Mouse (Mus musculus): ENCODE data around the gene Topors.

Topors gene

DNA sequence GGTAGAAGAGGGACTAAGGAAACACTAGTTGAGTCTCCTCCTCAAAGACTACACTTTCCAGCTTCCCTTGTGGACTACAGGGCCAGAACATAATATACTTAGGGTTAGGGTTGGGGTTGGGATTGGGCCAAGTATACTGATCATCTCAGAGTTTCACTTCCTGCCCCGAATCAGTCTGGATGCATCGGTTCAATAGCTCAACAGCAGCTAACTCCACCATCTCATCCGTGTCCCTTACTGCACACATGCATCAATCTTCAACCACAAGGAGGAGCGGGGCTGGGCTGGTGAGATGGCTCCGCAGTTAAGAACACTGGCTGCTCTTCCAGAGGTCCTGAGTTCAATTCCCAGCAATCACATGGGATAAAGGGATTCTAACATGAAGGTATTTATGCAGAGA is 18.7 kb downstream of the Topors start:
- DNase-seq (ENCODE audit: low read depth, low spot score), result no peak

GRCm38 (mm10) chr4:40244035-40244434 is 25.6 kb downstream of the Topors start:
- DNase-seq (ENCODE audit: low read depth, low spot score), result no peak

- DNase-seq (ENCODE audit: low read depth, low spot score), result no peak
These were observed 26.6 kb downstream of the Topors start for GRCm38 (mm10) chr4:40243006-40243405.

GRCm38 (mm10) chr4:40241928-40242327 is 27.7 kb downstream of the Topors start:
- DNase-seq (ENCODE audit: low read depth, low spot score), result no peak

DNA sequence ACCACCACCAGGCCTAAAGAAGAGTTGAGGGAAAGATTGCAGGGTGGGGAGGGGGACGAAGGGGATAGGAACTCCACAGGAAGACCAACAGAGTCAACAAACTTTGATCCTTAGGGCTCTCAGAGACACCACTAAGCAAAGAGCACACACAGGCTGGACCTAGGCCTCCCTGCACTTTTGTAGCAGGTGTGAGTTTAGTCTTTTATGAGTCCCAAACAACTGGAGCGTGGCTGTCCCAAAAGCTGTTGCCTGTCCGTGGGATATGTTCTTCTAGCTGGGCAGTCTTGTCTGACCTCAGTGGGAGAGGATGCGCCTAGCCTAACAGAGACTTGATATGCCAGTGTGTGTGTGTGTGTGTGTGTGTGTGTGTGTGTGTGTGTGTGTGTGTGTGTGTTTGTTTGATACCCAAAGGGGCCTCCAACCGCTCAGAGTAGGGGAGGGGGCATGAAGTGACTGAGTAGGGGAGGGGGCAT is 29.3 kb downstream of the Topors start:
- no peak for DNase-seq (ENCODE audit: low read depth, low spot score)

DNA sequence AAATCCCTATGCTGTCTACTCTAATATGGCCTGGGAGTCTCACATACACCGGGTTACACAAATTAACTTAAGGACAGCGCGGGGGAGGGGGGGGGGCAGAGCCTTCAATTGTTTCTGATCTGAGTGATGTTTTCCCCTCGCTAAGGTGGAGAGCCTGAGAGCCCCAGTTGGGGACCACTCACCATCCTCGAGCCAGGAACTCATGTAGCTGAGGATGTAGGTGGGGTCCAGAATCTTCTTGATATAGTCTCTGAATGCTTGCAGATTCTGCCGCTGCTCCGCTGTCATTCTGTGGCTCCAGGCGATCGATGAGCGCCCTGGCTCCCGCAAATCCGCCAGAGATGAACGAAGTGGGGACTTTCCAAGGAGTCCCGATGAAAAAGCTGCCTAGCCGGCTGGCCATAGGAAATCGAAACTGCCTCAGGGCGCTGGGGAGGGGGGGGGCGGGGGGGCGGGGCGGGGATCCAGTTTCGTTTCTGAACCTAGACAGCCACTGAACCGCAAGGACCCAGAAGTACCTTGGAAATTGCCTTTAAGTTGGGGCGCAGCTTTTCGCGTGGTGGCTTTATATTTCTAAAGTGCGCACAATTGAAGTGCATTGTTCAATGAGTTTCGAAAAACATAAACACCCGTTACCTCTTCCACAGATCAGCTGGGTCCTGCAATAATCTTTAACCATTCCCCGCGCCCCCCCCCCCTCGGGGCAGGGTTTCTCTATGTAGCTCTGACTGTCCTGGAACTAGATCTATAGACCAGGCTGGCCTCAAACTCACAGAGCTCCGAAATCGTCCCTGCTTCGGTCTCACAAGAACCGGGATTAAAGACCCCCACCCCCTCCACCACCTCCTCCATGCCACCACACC is 30.0 kb downstream of the Topors start, which contains the start of gene Ddx58:
TSS of gene Ddx58 (minus strand) at position 420 of the 863 bp plus-strand sequence.
- DNase-seq (ENCODE audit: low read depth, low spot score), result peak; percentile 19

GRCm38 (mm10) chr4:40238483-40239408 is 30.9 kb downstream of the Topors start:
- DNase-seq (ENCODE audit: low read depth, low spot score), result peak; percentile 14

- no peak for DNase-seq (ENCODE audit: low read depth, low spot score)
These were observed 32.8 kb downstream of the Topors start for GRCm38 (mm10) chr4:40236829-40237228.

DNA sequence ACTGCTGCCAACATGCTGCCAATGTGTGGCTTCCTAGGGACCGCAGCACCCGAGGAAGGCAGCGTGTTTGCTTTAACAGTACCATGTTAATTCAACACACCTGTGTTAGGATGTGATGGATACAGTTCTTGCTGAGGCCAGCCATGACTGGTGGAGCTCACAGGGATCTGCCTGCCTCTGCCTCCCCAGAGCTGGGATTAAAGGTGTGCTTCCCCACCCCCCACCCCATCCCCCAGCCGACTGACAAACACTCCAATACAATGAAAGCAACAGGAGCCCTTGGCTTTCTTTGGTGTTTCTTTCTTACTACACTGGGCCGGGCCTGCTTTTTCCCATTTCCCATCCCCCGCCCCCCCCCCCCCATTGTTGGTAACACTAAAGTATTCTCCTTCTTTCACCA is 35.4 kb downstream of the Topors start:
- DNase-seq (ENCODE audit: low read depth, low spot score), result no peak

DNA sequence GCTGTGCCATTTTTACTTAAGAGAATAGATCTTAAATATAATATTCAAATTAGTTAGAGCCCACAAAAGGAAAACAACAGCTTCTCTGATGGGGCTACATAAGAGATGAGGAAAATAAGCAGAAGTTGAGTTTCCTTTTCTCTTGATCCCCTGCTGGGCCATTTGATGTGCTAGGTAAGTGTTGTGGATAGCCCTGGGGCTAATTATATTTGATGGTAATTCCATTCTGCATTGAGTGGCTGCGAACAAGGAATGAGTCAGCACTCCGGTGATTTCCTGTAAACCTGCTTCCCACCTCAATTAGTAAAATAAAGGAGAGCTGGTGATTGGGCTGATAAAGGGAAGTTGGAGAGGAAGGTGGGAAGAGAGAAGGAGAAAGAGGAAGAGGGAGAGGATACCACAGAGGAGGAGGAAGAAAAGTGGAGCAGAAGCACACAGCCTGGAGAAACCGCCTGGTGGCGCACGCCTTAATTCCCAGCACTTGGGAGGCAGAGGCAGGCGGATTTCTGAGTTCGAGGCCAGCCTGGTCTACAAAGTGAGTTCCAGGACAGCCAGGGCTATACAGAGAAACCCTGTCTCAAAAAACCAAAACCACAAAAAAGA is 36.5 kb downstream of the Topors start:
- no peak for DNase-seq (ENCODE audit: low read depth, low spot score)

GRCm38 (mm10) chr4:40229723-40230122 is 39.9 kb downstream of the Topors start:
- DNase-seq (ENCODE audit: low read depth, low spot score), result no peak

DNA sequence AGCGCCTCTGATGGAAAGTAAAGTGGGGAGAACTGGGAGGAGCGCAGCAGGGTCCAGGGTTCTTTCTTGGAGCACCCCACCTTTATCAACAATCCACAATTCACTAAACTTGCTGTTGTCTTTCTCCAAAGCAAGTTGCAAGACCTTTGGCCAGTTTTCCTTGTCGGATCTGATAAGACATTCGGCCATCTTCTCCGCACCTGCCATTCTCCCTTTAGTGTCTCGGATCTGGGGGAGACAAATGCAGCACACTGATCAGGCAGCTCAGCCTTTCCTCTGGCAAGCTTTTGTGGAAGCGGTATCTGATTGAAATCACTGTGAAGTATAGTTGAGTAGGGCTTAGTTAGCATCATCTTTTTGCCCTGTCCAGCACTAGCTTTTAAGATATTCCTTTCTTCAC is 41.8 kb downstream of the Topors start:
- no peak for DNase-seq (ENCODE audit: low read depth, low spot score)

- no peak for DNase-seq (ENCODE audit: low read depth, low spot score)
These were observed 42.5 kb downstream of the Topors start for GRCm38 (mm10) chr4:40227131-40227530.

DNA sequence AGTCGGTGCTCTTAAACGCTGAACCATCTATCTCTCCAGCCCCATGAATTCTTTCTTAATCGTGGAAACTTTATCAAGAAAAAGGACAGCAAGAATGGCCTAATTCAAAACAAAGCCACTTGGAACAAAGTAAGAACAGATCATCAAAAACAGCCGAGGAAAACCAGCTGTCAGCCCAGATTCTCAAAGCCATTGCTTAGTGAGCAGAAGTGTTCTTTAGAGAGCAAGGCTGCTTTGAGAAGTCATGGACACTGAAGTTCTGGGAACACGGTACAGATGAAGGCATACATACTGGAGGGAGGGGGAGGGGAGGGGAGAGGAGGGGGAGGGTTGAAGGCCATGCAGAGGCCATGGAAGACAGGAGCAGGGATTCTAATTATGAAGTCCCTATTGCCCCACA is 43.6 kb downstream of the Topors start:
- no peak for DNase-seq (ENCODE audit: low read depth, low spot score)

DNA sequence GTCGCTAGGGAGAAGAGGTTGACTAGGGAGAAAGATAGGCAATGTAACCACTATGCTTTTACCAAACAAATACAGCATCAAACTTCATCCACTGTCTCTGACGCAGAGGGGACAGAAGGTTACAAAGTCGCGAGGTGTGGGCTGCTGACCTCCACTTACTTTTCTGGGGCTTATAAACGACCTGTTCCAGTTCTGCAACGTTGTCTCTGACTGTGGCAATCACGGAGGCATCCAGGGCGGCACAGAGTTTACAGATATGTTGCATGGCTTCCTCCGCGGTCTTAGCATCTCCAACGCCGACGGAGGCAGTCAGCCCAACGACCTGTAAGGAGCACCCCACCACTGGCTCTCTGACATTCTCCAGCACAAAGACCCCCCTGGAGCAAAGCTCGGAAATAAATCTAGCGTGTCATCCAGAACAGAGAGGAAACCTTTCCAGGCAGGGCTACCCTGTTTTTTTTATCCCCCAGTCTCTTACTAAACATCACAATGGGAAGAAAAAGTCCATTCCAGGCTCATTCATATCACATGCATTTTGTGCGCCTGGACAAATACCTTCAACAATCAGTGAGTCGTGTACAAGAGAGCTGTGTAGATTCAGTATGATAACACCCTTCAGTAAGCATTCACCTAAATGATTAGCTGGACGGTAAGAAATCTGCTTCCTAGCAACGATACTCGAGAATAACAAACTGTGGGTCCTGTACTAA is 47.6 kb downstream of the Topors start:
- no peak for DNase-seq (ENCODE audit: low read depth, low spot score)

- no peak for DNase-seq (ENCODE audit: low read depth, low spot score)
These were observed 48.5 kb downstream of the Topors start for GRCm38 (mm10) chr4:40221004-40221760.

GRCm38 (mm10) chr4:40220437-40220836 is 49.2 kb downstream of the Topors start:
- no peak for DNase-seq (ENCODE audit: low read depth, low spot score)

- peak; percentile 29 for DNase-seq (ENCODE audit: low read depth, low spot score)
These were observed 51.3 kb downstream of the Topors start for GRCm38 (mm10) chr4:40218382-40218781.

DNA sequence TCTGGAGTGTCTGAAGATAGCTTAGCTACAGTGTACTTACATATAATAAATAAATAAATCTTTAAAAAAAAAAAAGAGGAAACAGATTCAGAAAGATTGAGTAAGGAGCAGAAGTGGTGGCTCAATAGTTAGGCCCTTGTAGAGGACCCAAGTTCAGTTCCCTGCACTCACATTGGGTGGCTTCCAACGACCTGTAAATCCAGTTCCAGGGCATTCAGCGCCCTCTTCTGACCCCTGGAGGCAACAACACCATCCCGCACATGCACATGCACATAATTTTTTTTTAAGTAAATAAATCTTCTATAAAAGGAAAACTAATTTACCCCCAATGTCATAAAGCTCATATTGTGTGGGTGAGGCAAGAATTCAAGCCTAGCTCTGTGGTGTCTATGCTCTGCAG is 51.7 kb downstream of the Topors start:
- no peak for DNase-seq (ENCODE audit: low read depth, low spot score)

DNA sequence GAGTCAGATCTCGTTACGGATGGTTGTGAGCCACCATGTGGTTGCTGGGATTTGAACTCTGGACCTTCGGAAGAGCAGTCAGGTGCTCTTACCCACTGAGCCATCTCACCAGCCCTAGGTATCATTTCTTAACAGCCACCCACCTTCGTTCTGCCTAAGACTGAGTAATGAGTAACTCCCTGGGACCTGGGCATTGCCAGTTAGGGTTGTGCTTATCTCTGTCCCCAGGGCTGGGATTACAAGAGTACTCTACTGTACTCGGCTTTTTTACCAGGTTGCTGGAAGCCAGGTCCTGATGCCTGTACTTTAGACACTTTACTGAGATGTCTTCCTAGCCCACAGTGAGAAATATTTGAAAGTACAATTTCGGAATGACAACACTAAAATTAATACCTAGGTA is 57.5 kb downstream of the Topors start:
- DNase-seq (ENCODE audit: low read depth, low spot score), result no peak

Measured in brain, adult 2 months (tissue).